Mouse (Mus musculus) spleen, postnatal 10 days (tissue): Measurements from ENCODE around the gene Gcn1l1.

Experiments used
- DNase-seq, 2 experiments: peaks; one replicate each; pipeline ENCODE4 v3.0.0; 2021 to 2022; ENCODE audit warnings: low spot score in 2 of 2

Gene Gcn1l1

DNA sequence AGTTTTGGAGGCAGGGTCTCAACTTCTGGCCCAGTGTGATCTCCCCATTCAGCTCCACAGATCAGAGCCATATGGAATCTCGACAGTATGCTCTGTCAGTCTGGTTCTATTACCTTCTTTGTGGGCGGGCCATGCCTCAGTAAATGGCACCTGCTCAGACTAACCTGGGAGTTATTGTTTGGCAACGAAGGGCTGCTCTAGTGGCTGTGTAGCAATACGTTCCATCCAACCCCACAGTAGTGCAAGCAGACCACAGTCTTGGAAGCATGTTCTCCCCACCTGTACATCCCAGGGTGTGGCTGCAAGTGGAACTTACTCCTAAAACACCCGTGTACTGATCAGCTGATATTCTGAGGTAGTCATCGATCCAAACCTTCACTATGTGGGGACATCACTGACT is 91.6 kb downstream of the Gcn1l1 start:
- DNase-seq, result no peak

DNA sequence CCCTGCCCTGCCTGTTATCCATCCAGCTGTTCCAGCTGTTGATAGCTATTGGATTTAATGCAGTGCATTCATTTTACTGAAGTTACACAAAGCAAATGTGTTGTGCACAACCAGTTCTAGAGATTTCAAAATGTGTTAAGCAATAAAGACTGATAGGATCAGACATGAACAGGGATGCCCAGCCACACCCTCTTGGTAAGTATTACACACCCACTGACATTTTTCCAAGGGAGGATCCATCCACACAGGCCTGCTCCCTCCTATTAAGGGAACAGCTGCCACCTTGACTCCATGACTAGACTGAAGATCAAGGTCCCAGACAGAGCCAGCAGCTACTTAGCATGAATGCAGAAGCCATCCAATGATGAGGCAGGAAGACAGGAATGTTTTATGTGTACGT is 92.2 kb downstream of the Gcn1l1 start:
- no peak for DNase-seq

DNA sequence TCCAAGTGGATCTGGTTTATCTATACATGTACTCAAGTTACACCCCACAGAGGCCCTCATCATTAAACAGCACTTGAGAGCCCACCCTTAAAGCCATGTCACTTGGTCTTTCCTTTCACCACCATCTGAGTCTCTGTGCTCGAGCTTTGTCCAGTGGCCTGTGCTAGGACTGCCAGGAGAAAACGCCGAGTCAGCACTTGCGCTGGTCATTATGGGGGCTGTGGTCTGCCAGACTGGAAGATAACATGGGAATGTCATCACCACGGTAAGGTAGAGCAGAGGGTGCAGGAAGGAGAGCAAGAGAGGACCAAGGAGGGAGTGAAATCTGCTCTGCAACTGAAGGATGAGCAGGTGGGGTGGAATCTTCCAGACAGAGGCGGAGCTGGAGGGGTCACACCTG is 93.3 kb downstream of the Gcn1l1 start:
- DNase-seq, result no peak

DNA sequence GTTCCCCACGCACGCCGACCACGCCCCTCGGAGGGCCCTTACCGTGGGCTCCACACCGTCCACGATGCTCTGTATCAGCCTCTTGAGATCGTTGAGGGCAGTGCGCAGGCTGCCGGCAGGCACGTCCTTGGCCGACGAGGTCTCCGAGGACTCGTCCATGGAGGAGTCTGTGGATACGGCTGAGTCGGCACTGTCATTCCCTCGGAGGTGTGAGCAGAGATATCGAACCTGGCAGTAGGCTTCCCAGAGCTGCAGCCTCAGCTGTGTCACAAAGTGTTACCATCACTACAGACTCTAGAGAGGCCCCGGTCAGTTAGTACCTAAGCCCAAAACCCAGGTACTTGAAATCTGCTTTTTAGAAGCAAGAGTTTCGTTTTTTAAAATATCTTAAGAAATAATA is 97.6 kb downstream of the Gcn1l1 start:
- no peak for DNase-seq

DNA sequence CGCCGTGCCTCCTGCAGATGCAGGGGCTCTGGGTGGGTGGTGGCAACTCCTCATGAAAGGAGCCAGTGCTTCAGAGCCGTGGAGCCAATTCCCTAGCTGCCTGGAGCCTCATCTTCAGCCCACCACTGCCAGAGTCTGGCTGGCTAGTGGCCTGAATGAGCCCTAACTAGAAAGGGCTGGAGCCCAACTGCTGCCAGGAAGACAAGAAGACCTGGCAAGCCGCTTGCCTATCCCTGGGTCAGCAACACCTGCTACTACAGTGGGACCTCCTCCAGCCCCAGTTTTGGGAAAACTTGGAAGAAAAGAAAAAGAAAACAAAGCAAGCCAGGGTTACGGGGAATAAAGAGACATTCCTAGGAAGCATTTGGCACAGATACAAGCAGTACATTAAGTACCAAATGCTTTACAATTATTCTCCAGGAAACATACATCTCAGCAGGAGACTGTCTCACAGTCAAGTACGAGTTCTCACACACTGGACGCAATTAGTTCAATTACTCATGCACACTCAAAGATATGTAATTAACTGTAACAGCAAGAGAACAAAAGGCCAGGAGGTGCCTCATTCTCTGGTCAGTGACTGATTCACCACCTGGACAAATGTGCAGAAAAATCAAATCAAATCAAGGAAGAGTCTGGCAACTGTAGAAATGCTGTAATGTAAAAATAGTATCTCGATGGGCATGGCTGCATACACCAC is 101.5 kb downstream of the Gcn1l1 start:
- no peak for DNase-seq

DNA sequence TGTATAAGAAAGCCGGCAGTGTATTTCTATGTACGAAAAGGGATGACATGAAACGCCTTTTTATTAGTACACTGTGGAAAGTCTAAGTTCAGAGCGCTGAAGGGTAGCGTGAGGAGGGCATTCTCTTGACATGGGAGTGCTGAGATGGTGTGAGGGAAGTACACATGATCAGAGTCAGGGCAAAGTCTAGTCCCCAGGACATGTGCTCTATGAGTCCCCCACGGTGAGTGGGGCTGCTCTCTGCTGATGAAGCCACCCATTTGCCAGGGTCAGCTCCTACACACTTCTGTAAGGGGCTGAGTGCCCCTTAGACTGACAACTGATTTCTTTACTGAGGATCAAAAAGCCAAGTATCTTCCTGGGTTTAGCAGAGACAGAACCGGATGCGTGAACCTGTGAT is 102.2 kb downstream of the Gcn1l1 start:
- DNase-seq, result no peak

DNA sequence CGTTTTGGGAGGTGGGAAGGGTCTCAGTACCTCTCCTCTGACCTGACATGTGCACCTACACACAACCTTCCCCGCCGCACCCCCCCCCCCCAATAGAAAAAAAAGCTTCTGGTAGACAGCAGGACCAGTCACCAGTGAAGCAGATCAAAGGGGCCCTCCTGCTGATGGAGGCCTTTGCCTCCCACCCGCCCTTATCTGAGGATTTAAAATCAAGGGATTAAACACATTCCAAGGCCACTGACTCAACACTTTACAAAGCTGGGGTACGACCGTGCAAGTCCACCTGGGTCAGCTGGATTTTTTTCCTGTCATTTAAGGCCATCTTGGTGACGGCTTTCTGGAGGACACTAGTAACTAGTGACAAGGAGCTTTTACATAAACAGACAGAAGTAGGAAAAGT is 102.8 kb downstream of the Gcn1l1 start:
- no peak for DNase-seq

DNA sequence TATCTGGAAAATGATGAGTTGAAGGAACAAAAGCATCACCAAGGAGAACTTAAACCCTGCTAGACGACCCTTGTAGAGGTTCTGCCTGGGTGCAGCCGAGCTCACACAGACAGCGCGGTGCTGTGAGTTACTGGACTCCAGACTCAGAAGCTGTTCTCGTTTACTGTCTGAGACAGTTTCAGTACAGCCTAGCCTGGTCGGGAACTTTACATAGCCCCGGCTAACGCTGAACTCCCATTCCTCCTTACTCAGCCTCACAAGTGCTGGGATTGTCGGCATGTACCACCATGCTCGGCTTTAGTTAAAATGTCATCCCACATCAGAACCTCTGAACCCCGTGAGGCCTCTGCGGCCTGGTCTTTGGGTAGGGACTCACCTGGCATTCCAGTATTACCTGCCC is 103.9 kb downstream of the Gcn1l1 start:
- no peak for DNase-seq

DNA sequence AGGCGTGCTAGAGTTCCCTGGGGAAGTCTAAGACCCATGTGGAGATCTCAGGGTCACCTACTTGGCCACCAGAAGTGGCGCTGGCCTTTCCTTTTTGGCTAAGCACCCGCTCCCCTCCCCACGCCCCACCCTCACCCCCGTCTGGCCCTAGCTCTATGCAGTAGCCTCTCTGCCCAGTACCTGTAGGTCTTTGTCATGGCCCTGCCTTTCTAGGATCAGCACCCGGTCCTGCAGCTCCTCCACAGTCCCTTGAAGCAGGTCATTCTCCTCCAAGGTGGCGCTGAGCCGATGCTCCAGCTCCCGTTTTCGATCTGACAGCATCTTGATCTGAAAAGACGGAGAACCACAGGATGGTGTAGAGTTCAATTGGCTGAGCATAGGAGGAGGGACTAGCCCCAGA is 104.9 kb downstream of the Gcn1l1 start:
- DNase-seq, result no peak

DNA sequence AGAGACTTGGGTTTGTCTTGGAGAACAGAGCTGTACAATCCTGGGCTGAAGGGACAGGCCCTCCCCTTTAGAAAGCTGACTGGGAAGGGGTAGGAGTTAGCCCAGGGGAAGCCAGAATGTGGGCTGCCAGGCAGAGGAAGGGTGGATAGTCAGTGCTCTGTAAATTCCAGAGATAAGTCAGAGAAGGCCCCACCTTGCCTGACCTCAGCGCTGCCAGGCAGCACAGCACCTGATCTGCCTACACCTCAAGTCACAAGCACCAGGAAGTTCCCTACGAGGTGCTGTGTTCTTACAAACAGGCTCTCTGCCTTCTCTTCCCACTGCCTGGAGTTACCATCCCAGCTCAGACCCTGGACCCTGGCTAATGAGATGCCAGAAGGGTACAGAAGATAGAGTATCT is 105.4 kb downstream of the Gcn1l1 start:
- no peak for DNase-seq

DNA sequence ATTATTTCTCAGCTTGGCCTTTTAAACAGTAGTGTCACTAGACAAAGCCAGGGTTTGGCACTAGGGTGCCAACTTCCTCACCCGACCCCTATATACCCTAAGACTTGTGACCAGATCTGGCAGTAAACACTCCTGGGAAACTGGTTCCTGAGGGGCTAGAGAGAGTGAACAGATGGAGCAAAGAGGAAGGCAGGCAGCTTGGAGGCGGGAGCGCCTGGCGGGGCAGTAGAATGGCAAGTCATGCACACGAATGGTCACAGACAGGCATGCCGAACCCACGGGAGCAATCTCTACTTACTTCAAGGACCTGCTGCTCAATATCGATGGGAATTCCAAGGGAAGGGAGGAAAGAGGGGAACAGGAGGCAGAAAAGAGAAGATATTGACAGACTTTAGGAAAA is 106.8 kb downstream of the Gcn1l1 start:
- no peak for DNase-seq
